Mouse (Mus musculus): ENCODE measurements around the gene Cdk2. TPM values are rescaled to one million over a fixed set of nuclear protein-coding genes. Genes with fewer than 3 reads are reported as not detected.

Cdk2 gene
- 64.5 TPM for polyA plus RNA-seq (2015; fragmentation: Illumina TruSeq; extraction: RNeasy Lipid Tissue Mini Kit (QIAGEN cat#74804); ENCODE audit: insufficient read depth, low replicate concordance)

DNA sequence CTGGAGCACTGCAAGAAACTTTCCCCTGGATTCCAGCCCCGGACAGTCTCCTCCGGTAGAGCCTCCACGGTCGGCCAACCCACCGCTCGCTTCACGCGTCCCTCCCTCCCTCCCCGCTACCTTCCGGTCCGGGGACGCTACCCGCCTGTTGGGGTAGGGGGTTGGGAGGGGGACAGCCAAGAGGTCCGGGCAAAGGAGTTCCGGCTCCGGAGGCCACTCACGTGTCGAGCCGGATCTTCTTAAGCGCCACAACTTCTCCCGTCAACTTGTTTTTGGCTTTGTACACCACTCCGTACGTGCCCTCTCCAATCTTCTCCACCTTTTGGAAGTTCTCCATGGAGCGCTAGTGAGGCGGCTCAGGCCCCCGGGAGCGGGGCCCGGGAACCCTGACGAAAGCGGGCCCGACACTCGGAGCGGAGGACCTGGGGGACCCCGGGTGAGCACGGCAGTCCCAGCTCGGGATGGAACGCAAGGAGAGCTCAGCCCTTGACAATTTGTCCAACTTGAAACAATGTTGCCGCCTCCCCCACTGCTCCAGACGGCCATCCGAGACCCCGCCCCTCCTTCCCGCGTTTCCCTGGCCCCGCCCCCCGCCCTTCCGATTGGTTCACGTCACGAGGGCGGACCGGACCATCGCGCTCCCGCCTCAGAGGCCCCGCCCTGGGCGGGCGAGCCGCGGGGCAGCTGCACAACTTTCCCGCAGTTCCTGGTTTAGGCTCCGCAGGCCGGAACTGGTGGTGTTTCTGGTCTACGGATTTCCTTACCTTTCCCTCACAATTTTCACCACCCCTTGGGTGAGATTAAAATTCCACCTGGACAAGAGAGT is at the start of gene Cdk2:
Cdk2 (minus strand) TSS at position 541 of the 826 bp plus-strand sequence.

DNA sequence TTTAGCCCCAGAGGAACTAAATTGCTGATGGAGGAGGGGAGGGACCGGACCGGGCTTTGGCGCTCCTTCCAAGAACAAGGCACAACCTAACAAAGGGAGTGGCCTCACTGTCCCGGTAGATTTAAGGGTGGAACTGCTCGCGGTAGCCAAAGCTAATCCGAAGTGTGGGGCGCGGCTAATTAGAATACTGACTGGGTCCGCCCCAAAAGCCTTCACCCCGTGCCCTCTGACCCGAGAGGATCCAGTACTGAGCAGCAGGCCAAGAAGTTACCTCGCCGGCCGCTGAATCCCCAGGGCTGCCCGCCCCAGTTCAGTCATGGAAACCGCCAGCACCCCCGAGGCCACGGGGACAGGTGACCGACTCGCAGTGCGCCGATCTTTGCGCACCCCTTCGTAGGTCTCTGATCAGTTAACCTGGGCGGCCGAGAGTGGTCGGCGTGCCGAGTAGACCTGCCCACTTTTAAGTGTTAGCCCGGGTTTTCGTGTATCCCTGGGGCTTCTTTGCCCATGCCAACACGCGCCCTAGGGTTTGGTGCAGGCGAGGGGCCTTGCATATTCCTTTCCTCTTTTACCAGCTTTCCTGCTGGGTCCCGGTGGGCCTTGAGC is 42.9 kb upstream of the Cdk2 start, which contains the start of gene Pym1:
Pym1 (plus strand) TSS at position 244 of the 606 bp plus-strand sequence.

GRCm38 (mm10) chr10:128744680-128745601 is 40.1 kb upstream of the Cdk2 start, which contains the start of gene Dgka:
Gene Dgka, minus strand, starts transcription at chr10:128744855.

GRCm38 (mm10) chr10:128703895-128704294 is 936 bp downstream of the Cdk2 start, which contains the start of gene Pmel:
Gene Pmel, plus strand, starts transcription at chr10:128704195.

DNA sequence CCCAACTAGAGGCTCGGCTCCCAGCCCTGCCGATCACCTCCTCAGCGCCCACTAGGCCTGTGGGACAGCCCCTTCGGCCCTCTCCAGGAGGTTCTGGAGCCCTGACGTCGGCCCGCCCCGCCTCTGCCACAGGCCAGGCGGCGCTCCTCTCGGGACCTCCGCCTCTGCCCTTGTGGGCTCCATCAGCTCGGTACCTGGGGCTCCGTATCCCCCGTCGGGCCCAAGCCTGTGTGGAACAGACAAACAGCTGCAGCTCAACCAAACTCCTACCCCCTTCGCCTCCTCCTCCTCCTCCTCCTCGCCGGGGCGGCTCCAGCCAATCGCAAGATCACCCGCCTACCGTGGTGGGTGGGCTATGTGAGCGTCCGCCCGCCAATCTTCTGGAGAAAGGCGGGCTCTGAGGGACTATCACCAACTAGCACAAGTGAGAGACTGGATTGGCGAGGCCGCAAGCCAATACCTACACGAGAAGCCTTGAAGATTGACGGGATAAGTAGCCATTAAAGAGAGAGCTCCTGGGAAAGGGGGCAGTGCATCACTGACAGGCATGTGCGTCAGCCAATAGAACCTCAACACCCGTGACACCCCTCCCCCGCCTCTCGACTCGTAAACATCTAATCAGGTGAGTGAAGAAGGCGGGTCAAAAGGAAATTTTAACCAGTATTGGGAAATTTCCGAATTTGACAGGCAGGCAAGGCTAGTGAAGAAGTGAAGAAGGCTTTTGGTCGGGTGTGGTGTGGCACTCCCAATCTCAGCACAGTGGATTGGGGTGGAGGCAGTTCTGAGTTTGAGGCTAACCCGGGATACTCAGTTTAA is 8.6 kb downstream of the Cdk2 start, which contains the start of gene Rab5b:
Rab5b (minus strand) TSS at position 273 of the 816 bp plus-strand sequence.

DNA sequence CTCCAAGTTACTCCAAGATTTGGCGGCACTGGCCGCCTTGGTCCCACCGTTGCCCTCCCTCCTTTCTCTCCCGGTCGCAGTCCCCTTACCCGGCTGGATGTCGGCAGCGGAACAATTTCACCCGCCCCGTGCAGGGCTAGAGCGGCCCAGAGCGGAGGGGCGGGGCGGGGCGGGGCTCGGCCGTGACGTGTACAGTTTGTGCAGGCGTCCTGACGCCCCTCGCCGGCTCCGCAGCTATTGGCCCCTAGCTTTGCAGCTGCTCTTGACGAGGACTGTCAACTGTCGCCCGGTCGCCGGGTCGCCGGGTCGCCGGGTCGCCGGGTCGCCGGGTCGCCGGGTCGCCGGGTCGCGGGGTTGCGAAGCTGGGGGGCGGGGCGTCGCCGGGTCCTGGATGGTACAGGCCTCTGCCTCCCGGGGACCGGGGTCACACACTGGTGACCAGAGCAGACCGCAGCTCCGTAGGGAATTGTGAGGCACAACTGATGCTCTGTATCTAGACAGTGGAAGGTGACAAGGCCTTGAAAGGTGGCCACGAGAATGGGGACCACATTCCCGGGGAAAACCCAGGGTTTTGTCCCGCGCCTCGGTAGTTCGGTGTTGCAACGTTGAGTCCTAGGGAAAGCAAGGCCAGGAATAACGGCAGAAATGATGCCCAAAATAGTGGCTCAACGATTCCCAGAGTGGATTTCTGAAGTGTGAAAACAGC is 30.9 kb downstream of the Cdk2 start, which contains the start of gene Suox:
Suox (minus strand) TSS at position 311 of the 706 bp plus-strand sequence.

Other genes with a start within 250 kb of the Cdk2 start
- gene Smarcc2, start 245.8 kb downstream of the Cdk2 start, polyA plus RNA-seq (2015; fragmentation: Illumina TruSeq; extraction: RNeasy Lipid Tissue Mini Kit (QIAGEN cat#74804); ENCODE audit: insufficient read depth, low replicate concordance), result 93.2 TPM
- 874 TPM for gene Myl6, start 210.9 kb downstream of the Cdk2 start, polyA plus RNA-seq (2015; fragmentation: Illumina TruSeq; extraction: RNeasy Lipid Tissue Mini Kit (QIAGEN cat#74804); ENCODE audit: insufficient read depth, low replicate concordance)
- 0.25 TPM for gene Myl6b, start 206.3 kb downstream of the Cdk2 start, polyA plus RNA-seq (2015; fragmentation: Illumina TruSeq; extraction: RNeasy Lipid Tissue Mini Kit (QIAGEN cat#74804); ENCODE audit: insufficient read depth, low replicate concordance)
- 82.6 TPM for gene Esyt1, start 179.2 kb downstream of the Cdk2 start, polyA plus RNA-seq (2015; fragmentation: Illumina TruSeq; extraction: RNeasy Lipid Tissue Mini Kit (QIAGEN cat#74804); ENCODE audit: insufficient read depth, low replicate concordance)
- gene Zc3h10, start 157.3 kb downstream of the Cdk2 start, polyA plus RNA-seq (2015; fragmentation: Illumina TruSeq; extraction: RNeasy Lipid Tissue Mini Kit (QIAGEN cat#74804); ENCODE audit: insufficient read depth, low replicate concordance), result 10.0 TPM
- 904 TPM for gene Rpl41, start 155.7 kb downstream of the Cdk2 start, polyA plus RNA-seq (2015; fragmentation: Illumina TruSeq; extraction: RNeasy Lipid Tissue Mini Kit (QIAGEN cat#74804); ENCODE audit: insufficient read depth, low replicate concordance)
- 149 TPM for gene Pa2g4, start 139.0 kb downstream of the Cdk2 start, polyA plus RNA-seq (2015; fragmentation: Illumina TruSeq; extraction: RNeasy Lipid Tissue Mini Kit (QIAGEN cat#74804); ENCODE audit: insufficient read depth, low replicate concordance)
- 2.2 TPM for gene Erbb3, start 115.4 kb downstream of the Cdk2 start, polyA plus RNA-seq (2015; fragmentation: Illumina TruSeq; extraction: RNeasy Lipid Tissue Mini Kit (QIAGEN cat#74804); ENCODE audit: insufficient read depth, low replicate concordance)
- gene Rps26, start 78.3 kb downstream of the Cdk2 start, polyA plus RNA-seq (2015; fragmentation: Illumina TruSeq; extraction: RNeasy Lipid Tissue Mini Kit (QIAGEN cat#74804); ENCODE audit: insufficient read depth, low replicate concordance), result 387 TPM
- 1.4 TPM for gene Ikzf4, start 59.0 kb downstream of the Cdk2 start, polyA plus RNA-seq (2015; fragmentation: Illumina TruSeq; extraction: RNeasy Lipid Tissue Mini Kit (QIAGEN cat#74804); ENCODE audit: insufficient read depth, low replicate concordance)
- gene Suox, start 31.0 kb downstream of the Cdk2 start, polyA plus RNA-seq (2015; fragmentation: Illumina TruSeq; extraction: RNeasy Lipid Tissue Mini Kit (QIAGEN cat#74804); ENCODE audit: insufficient read depth, low replicate concordance), result 11.8 TPM
- 110 TPM for gene Rab5b, start 8.8 kb downstream of the Cdk2 start, polyA plus RNA-seq (2015; fragmentation: Illumina TruSeq; extraction: RNeasy Lipid Tissue Mini Kit (QIAGEN cat#74804); ENCODE audit: insufficient read depth, low replicate concordance)
- gene Pmel, start 836 bp downstream of the Cdk2 start, polyA plus RNA-seq (2015; fragmentation: Illumina TruSeq; extraction: RNeasy Lipid Tissue Mini Kit (QIAGEN cat#74804); ENCODE audit: insufficient read depth, low replicate concordance), result 0.30 TPM
- gene Dgka, start 39.8 kb upstream of the Cdk2 start, polyA plus RNA-seq (2015; fragmentation: Illumina TruSeq; extraction: RNeasy Lipid Tissue Mini Kit (QIAGEN cat#74804); ENCODE audit: insufficient read depth, low replicate concordance), result 222 TPM
- gene Pym1, start 42.9 kb upstream of the Cdk2 start, polyA plus RNA-seq (2015; fragmentation: Illumina TruSeq; extraction: RNeasy Lipid Tissue Mini Kit (QIAGEN cat#74804); ENCODE audit: insufficient read depth, low replicate concordance), result 26.8 TPM
- gene Mmp19, start 85.9 kb upstream of the Cdk2 start, polyA plus RNA-seq (2015; fragmentation: Illumina TruSeq; extraction: RNeasy Lipid Tissue Mini Kit (QIAGEN cat#74804); ENCODE audit: insufficient read depth, low replicate concordance), result 4.1 TPM
- 63.9 TPM for gene Dnajc14, start 99.0 kb upstream of the Cdk2 start, polyA plus RNA-seq (2015; fragmentation: Illumina TruSeq; extraction: RNeasy Lipid Tissue Mini Kit (QIAGEN cat#74804); ENCODE audit: insufficient read depth, low replicate concordance)
- gene Tmem198b, start 99.3 kb upstream of the Cdk2 start, polyA plus RNA-seq (2015; fragmentation: Illumina TruSeq; extraction: RNeasy Lipid Tissue Mini Kit (QIAGEN cat#74804); ENCODE audit: insufficient read depth, low replicate concordance), result 10.7 TPM
- 193 TPM for gene Sarnp, start 112.3 kb upstream of the Cdk2 start, polyA plus RNA-seq (2015; fragmentation: Illumina TruSeq; extraction: RNeasy Lipid Tissue Mini Kit (QIAGEN cat#74804); ENCODE audit: insufficient read depth, low replicate concordance)
- 55.9 TPM for gene Ormdl2, start 116.6 kb upstream of the Cdk2 start, polyA plus RNA-seq (2015; fragmentation: Illumina TruSeq; extraction: RNeasy Lipid Tissue Mini Kit (QIAGEN cat#74804); ENCODE audit: insufficient read depth, low replicate concordance)
- 20.5 TPM for gene Gdf11, start 186.7 kb upstream of the Cdk2 start, polyA plus RNA-seq (2015; fragmentation: Illumina TruSeq; extraction: RNeasy Lipid Tissue Mini Kit (QIAGEN cat#74804); ENCODE audit: insufficient read depth, low replicate concordance)
- 133 TPM for gene Cd63, start 196.0 kb upstream of the Cdk2 start, polyA plus RNA-seq (2015; fragmentation: Illumina TruSeq; extraction: RNeasy Lipid Tissue Mini Kit (QIAGEN cat#74804); ENCODE audit: insufficient read depth, low replicate concordance)
- 10.6 TPM for gene Rdh5, start 217.9 kb upstream of the Cdk2 start, polyA plus RNA-seq (2015; fragmentation: Illumina TruSeq; extraction: RNeasy Lipid Tissue Mini Kit (QIAGEN cat#74804); ENCODE audit: insufficient read depth, low replicate concordance)
- gene Bloc1s1, start 219.0 kb upstream of the Cdk2 start, polyA plus RNA-seq (2015; fragmentation: Illumina TruSeq; extraction: RNeasy Lipid Tissue Mini Kit (QIAGEN cat#74804); ENCODE audit: insufficient read depth, low replicate concordance), result 64.2 TPM
- 1.9 TPM for gene Itga7, start 228.8 kb upstream of the Cdk2 start, polyA plus RNA-seq (2015; fragmentation: Illumina TruSeq; extraction: RNeasy Lipid Tissue Mini Kit (QIAGEN cat#74804); ENCODE audit: insufficient read depth, low replicate concordance)